Mouse (Mus musculus) ES-Bruce4 (cell line): ENCODE data around the gene Nme7.

Experiments used
- CTCF ChIP-seq: IDR thresholded peaks from one replicate; pipeline ENCODE4 v1.8.1; 2011; ENCODE audit warnings: low read depth, low read length
- EP300 ChIP-seq: IDR thresholded peaks from 2 replicates; pipeline ENCODE4 v1.6.1; 2011; ENCODE audit warnings: low read depth, low read length; ENCODE audit not compliant: insufficient read depth
- POLR2A ChIP-seq: IDR thresholded peaks from one replicate; pipeline ENCODE4 v1.8.1; 2011; ENCODE audit warnings: low read length; ENCODE audit not compliant: insufficient read depth

- TF ChIP-seq CTCF (no peak), POLR2A (no peak), EP300 (no peak)
Observed at GRCm38 (mm10) chr1:164399578-164399977, 95.7 kb downstream of the Nme7 start.
